Comparison of ENCODE assay signal across 10 mouse cellular contexts in genomic region chr10:80396822-80397523, GRCm38 (mm10). TPM values are rescaled to one million over a fixed set of nuclear protein-coding genes. Genes with fewer than 3 reads are reported as not detected.
DNase-seq lines count a peak whose midpoint lies in the region; ATAC-seq and TF ChIP-seq lines count a peak whose summit lies in the region.
"Had no signal": no experiment of that assay in that cellular context is flagged by ENCODE, and none has a peak within 500 bp of the region (broad histone marks: within the 10 kb centered on the region; RNA-seq: fewer than 3 reads in every experiment).

No protein-coding gene starts in this region.

- no peak for TF ChIP-seq CTCF in C2C12 (IDR thresholded peaks at IDR 0.05; ENCODE audit: control insufficient read depth, insufficient read depth, insufficient read length)
- TF ChIP-seq CTCF in liver, embryonic 14.5 days (IDR thresholded peaks at IDR 0.05; ENCODE audit: low read depth): no peak

- no peaks in the 10 kb centered on the region for H3K27me3 ChIP-seq in C2C12 (ENCODE audit: control insufficient read depth, insufficient read depth, insufficient read length)
- H3K27me3 ChIP-seq in forebrain, embryonic 15.5 days: no peaks in the 10 kb centered on the region
- H3K27me3 ChIP-seq in liver, embryonic 14.5 days (ENCODE audit: control insufficient read depth, insufficient read depth, low read length): no peaks in the 10 kb centered on the region

- H3K4me1 ChIP-seq in forebrain, embryonic 15.5 days: peaks cover 29% of the 10 kb centered on the region
- peaks cover 17 to 19% of the 10 kb centered on the region in 2 experiments for H3K4me1 ChIP-seq in liver, embryonic 14.5 days (replicated peaks; ENCODE audit: control insufficient read depth in 2 of 2, insufficient read depth in 2 of 2, low read length in 1 of 2)

- peak overlapping the region; percentile 15 for H3ac ChIP-seq in C2C12 (ENCODE audit: control insufficient read depth, insufficient read length, low read depth)

- no peak overlapping the region for H3K4me3 ChIP-seq in C2C12 (ENCODE audit: insufficient read depth, poor library complexity, severe bottlenecking)
- H3K4me3 ChIP-seq in forebrain, embryonic 15.5 days: peak overlapping the region; percentile 91
- peak overlapping the region in 1 of 2 experiments; percentile 90; a peak in 2 of 4 replicates for H3K4me3 ChIP-seq in liver, embryonic 14.5 days (ENCODE audit: insufficient read depth in 1 of 2, low read depth in 2 of 2, low read length in 2 of 2)

- peaks cover 62% of the 10 kb centered on the region for H3K36me3 ChIP-seq in C2C12 (ENCODE audit: control insufficient read depth, insufficient read depth)
- H3K36me3 ChIP-seq in forebrain, embryonic 15.5 days: peaks cover 48% of the 10 kb centered on the region
- peaks cover 30% of the 10 kb centered on the region for H3K36me3 ChIP-seq in liver, embryonic 14.5 days (replicated peaks; ENCODE audit: control insufficient read depth, insufficient read depth, low read depth)

- peak overlapping the region; percentile 100 for H3K27ac ChIP-seq in forebrain, embryonic 15.5 days (replicated peaks)
- H3K27ac ChIP-seq in liver, embryonic 14.5 days: peak overlapping the region; percentile 97

- H3K79me2 ChIP-seq in C2C12 (ENCODE audit: control insufficient read depth, insufficient read depth): peaks cover 42% of the 10 kb centered on the region

- peak overlapping the region; percentile 91 for H3K4me2 ChIP-seq in forebrain, embryonic 15.5 days (replicated peaks)
- H3K4me2 ChIP-seq in liver, embryonic 14.5 days (ENCODE audit: low read depth): peak overlapping the region; percentile 99

- WGBS in forebrain, embryonic 15.5 days: 88% methylated on average over 11 of the region's 11 CpGs
- 71% methylated on average over 11 of the region's 11 CpGs for WGBS in liver, embryonic 14.5 days (ENCODE audit: insufficient replicate concordance)

- H3K9ac ChIP-seq in forebrain, embryonic 15.5 days (replicated peaks): peak overlapping the region; percentile 95
- peak overlapping the region; percentile 88 for H3K9ac ChIP-seq in liver, embryonic 14.5 days (replicated peaks)

- no peaks in the 10 kb centered on the region for H3K9me3 ChIP-seq in forebrain, embryonic 15.5 days
- no peaks in the 10 kb centered on the region for H3K9me3 ChIP-seq in liver, embryonic 14.5 days (ENCODE audit: control insufficient read depth, low read length)

- peak; percentile 54 for DNase-seq in cerebellum, adult 11-12 months
- DNase-seq in cerebellum, adult 9-10 months: no peak
- no peak for DNase-seq in liver, embryonic 14.5 days (ENCODE audit: low read depth in 3 of 3, low spot score in 3 of 3)
- no peak for DNase-seq in gastrocnemius, postnatal 25 days
- DNase-seq in spleen, postnatal 36 days (ENCODE audit: low spot score in 2 of 2): no peak
- DNase-seq in adrenal gland, postnatal 4 days (ENCODE audit: low spot score in 2 of 2): no peak
- DNase-seq: heart, postnatal 10 days; lung, postnatal 4 days had no signal

- peaks cover 30% of the 10 kb centered on the region for H3K79me3 ChIP-seq in C2C12 (ENCODE audit: low read depth)

- ATAC-seq in forebrain, embryonic 15.5 days (replicated peaks): no peak
- no peak for ATAC-seq in liver, embryonic 14.5 days (ENCODE audit: insufficient read depth)

- TF ChIP-seq EP300 in liver, embryonic 14.5 days (IDR thresholded peaks at IDR 0.05; ENCODE audit: low read depth): no peak

TF ChIP-seq in C2C12, 6 proteins besides CTCF, POLR2A, EP300 and RAD21:
- TF ChIP-seq FOSL1 (IDR thresholded peaks at IDR 0.05; ENCODE audit: insufficient read depth, low read length, poor library complexity, severe bottlenecking) (no peak), CEBPB (IDR thresholded peaks at IDR 0.05; ENCODE audit: low read depth) (no peak), MYOG (IDR thresholded peaks at IDR 0.05; ENCODE audit: control insufficient read depth, extremely low read depth, insufficient read length) (no peak), USF1 (IDR thresholded peaks at IDR 0.05; ENCODE audit: low read depth) (no peak), MAX (IDR thresholded peaks at IDR 0.05) (no peak), MYOD1 (IDR thresholded peaks at IDR 0.05; ENCODE audit: control insufficient read depth, insufficient read length, low read depth) (no peak)

RNA-seq across cellular contexts. Expression of gene Mbd3, which starts 2.4 kb away (rescaled TPM):
- 326 TPM for polyA plus RNA-seq in C2C12 (2012; fragmentation: generic; extraction: Trizol)
- polyA plus RNA-seq in forebrain, embryonic 15.5 days (2015; fragmentation: Nextera tagmentation; extraction: Ambion mirVana): 281 and 295 TPM in 2 replicates
- polyA plus RNA-seq in liver, embryonic 14.5 days (2012; rRNA removed): 66.7 and 79.5 TPM in 2 replicates
- 43.7 and 44.3 TPM in 2 replicates for polyA plus RNA-seq in liver, embryonic 14.5 days (2014; fragmentation: Nextera tagmentation; extraction: Ambion mirVana)
- total RNA-seq in gastrocnemius, postnatal 25 days (2021): 10 to 100 TPM; 78.7 to 93.6 TPM
- total RNA-seq in adrenal gland, postnatal 4 days (2021): 100 to 1,000 TPM; 142 to 147 TPM

RNA-seq across cellular contexts. Expression of gene Mex3d, which starts 9.5 kb away (rescaled TPM):
- polyA plus RNA-seq in C2C12 (2012; fragmentation: generic; extraction: Trizol): 37.4 TPM
- 22.0 and 22.7 TPM in 2 replicates for polyA plus RNA-seq in forebrain, embryonic 15.5 days (2015; fragmentation: Nextera tagmentation; extraction: Ambion mirVana)
- polyA plus RNA-seq in liver, embryonic 14.5 days (2012; rRNA removed): 3.2 and 3.3 TPM in 2 replicates
- 0.55 and 1.1 TPM in 2 replicates for polyA plus RNA-seq in liver, embryonic 14.5 days (2014; fragmentation: Nextera tagmentation; extraction: Ambion mirVana)
- total RNA-seq in gastrocnemius, postnatal 25 days (2021): 1 to 10 TPM; 3.9 to 4.3 TPM
- total RNA-seq in adrenal gland, postnatal 4 days (2021): 10 to 100 TPM; 25.4 to 26.7 TPM

RNA-seq across cellular contexts. Expression of gene Uqcr11, which starts 9.7 kb away (rescaled TPM):
- polyA plus RNA-seq in C2C12 (2012; fragmentation: generic; extraction: Trizol): 1,025 TPM
- polyA plus RNA-seq in forebrain, embryonic 15.5 days (2015; fragmentation: Nextera tagmentation; extraction: Ambion mirVana): 551 and 574 TPM in 2 replicates
- polyA plus RNA-seq in liver, embryonic 14.5 days (2012; rRNA removed): 359 and 571 TPM in 2 replicates
- polyA plus RNA-seq in liver, embryonic 14.5 days (2014; fragmentation: Nextera tagmentation; extraction: Ambion mirVana): 729 and 738 TPM in 2 replicates
- 100 to 1,000 TPM; 913 to 952 TPM for total RNA-seq in gastrocnemius, postnatal 25 days (2021)
- 100 to 1,000 TPM; 535 to 613 TPM for total RNA-seq in adrenal gland, postnatal 4 days (2021)

RNA-seq across cellular contexts. Expression of gene Tcf3, which starts 36.5 kb away (rescaled TPM):
- 111 TPM for polyA plus RNA-seq in C2C12 (2012; fragmentation: generic; extraction: Trizol)
- polyA plus RNA-seq in forebrain, embryonic 15.5 days (2015; fragmentation: Nextera tagmentation; extraction: Ambion mirVana): 85.2 and 89.6 TPM in 2 replicates
- 54.7 and 74.7 TPM in 2 replicates for polyA plus RNA-seq in liver, embryonic 14.5 days (2012; rRNA removed)
- polyA plus RNA-seq in liver, embryonic 14.5 days (2014; fragmentation: Nextera tagmentation; extraction: Ambion mirVana): 41.9 and 55.4 TPM in 2 replicates
- 10 to 100 TPM; 11.1 to 13.8 TPM for total RNA-seq in gastrocnemius, postnatal 25 days (2021)
- total RNA-seq in adrenal gland, postnatal 4 days (2021): 100 to 1,000 TPM; 112 to 116 TPM

RNA-seq across cellular contexts. Expression of gene Plk5, which starts 40.7 kb away (rescaled TPM):
- polyA plus RNA-seq in C2C12 (2012; fragmentation: generic; extraction: Trizol): not detected
- 2.2 and 2.7 TPM in 2 replicates for polyA plus RNA-seq in forebrain, embryonic 15.5 days (2015; fragmentation: Nextera tagmentation; extraction: Ambion mirVana)
- 0.08 and 0.10 TPM in 2 replicates for polyA plus RNA-seq in liver, embryonic 14.5 days (2012; rRNA removed)
- 0.09 TPM in 1 of 2 replicates, not detected in the other for polyA plus RNA-seq in liver, embryonic 14.5 days (2014; fragmentation: Nextera tagmentation; extraction: Ambion mirVana)
- total RNA-seq in gastrocnemius, postnatal 25 days (2021): under 1 TPM; 0.13 TPM
- under 1 TPM in 1 of 2 experiments, not detected in 1; 0.36 TPM for total RNA-seq in adrenal gland, postnatal 4 days (2021)
